Mouse (Mus musculus) hindbrain, embryonic 12.5 days (tissue): ENCODE results near the gene Med6. TPM values are rescaled to one million over a fixed set of nuclear protein-coding genes. Genes with fewer than 3 reads are reported as not detected.
A peak's percentile ranks its signal among the peaks of the same experiment; 100 is the strongest.

Experiments
- ATAC-seq: fragments of 200-750 bp; cut with Nextera tagmentation; 2 replicates; pipeline ENCODE4 v1.8.0; 2017; ENCODE audit warnings: moderate TSS enrichment; ENCODE audit not compliant: low FRiP score
- H3K27ac ChIP-seq: fragments of 300-500 bp; sonication (generic); 2 replicates; pipeline ENCODE4 v1.5.1; 2016; ENCODE audit warnings: mild to moderate bottlenecking
- H3K27me3 ChIP-seq: fragments of 300-500 bp; sonication (generic); 2 replicates; pipeline ENCODE4 v1.6.1; 2016; ENCODE audit warnings: mild to moderate bottlenecking
- H3K36me3 ChIP-seq: fragments of 300-500 bp; sonication (generic); 2 replicates; pipeline ENCODE4 v1.6.1; 2016; ENCODE audit warnings: mild to moderate bottlenecking
- H3K4me1 ChIP-seq: fragments of 300-500 bp; sonication (generic); 2 replicates; pipeline ENCODE4 v1.6.1; 2016
- H3K4me2 ChIP-seq: fragments of 300-500 bp; sonication (generic); replicated peaks from 2 replicates; pipeline ENCODE4 v1.6.1; 2016; ENCODE audit warnings: mild to moderate bottlenecking
- H3K4me3 ChIP-seq: fragments of 300-500 bp; sonication (generic); 2 replicates; pipeline ENCODE4 v1.5.1; 2016; ENCODE audit warnings: mild to moderate bottlenecking
- H3K9ac ChIP-seq: fragments of 300-500 bp; sonication (generic); 2 replicates; pipeline ENCODE4 v1.6.1; 2016; ENCODE audit warnings: mild to moderate bottlenecking, moderate library complexity
- H3K9me3 ChIP-seq: fragments of 300-500 bp; sonication (generic); replicated peaks from 2 replicates; pipeline ENCODE4 v1.6.1; 2016; ENCODE audit warnings: mild to moderate bottlenecking
- WGBS: fragments of 180-500 bp; shearing (Covaris S2); methylation state at CpG from one replicate; pipeline ENCODE4 v1.1.7; 2016; 5-methylcytosine and 5-hydroxymethylcytosine counted together
- polyA plus RNA-seq: library from polyadenylated mRNA; unstranded; fragments of >200 nt; fragmentation: Nextera tagmentation; extraction: Ambion mirVana; gene quantifications from 2 replicates; pipeline ENCODE4 v1.2.1, GENCODE M21; 2016

Gene Med6
- 62.1 and 65.5 TPM in 2 replicates for polyA plus RNA-seq

GRCm38 (mm10) chr12:81594902-81595671, at the start of gene Med6:
Gene Med6 (minus strand): TSS chr12:81595008.
- 3% methylated on average over 36 of the region's 36 CpGs for WGBS
- peak within 1 kb of the TSS; percentile 67 for H3K9ac ChIP-seq

GRCm38 (mm10) chr12:81642361-81643082, 47.7 kb upstream of the Med6 start:
- no peak overlapping the region for H3K27ac ChIP-seq
- no peak overlapping the region for H3K9ac ChIP-seq
- H3K27me3 ChIP-seq, result no peaks in the 10 kb centered on the region; the same call in 1 of the 2 replicates
- H3K4me3 ChIP-seq, result no peak overlapping the region
- H3K4me2 ChIP-seq, result no peak overlapping the region
- WGBS, result 25% methylated on average over 11 of the region's 11 CpGs
- peaks cover 8% of the 10 kb centered on the region for H3K4me1 ChIP-seq
- H3K9me3 ChIP-seq, result no peaks in the 10 kb centered on the region
- ATAC-seq, result peak; percentile 43; the same call in 1 of the 2 replicates
- no peaks in the 10 kb centered on the region for H3K36me3 ChIP-seq

More at GRCm38 (mm10) chr12:81594902-81595671, at the start of gene Med6:
- H3K27me3 ChIP-seq, result 0 out of 2 replicates have a peak, but pooled peaks cover 1% of the 10 kb centered on the region
- peak; percentile 98 for ATAC-seq
- H3K9me3 ChIP-seq, result no peaks in the 10 kb centered on the region
- H3K4me1 ChIP-seq, result peaks cover 8% of the 10 kb centered on the region
- H3K36me3 ChIP-seq, result peaks cover 10% of the 10 kb centered on the region
- peak within 1 kb of the TSS; percentile 82 for H3K4me2 ChIP-seq
- H3K27ac ChIP-seq, result peak within 1 kb of the TSS; percentile 36; the same call in 1 of the 2 replicates
- H3K4me3 ChIP-seq, result peak within 1 kb of the TSS; percentile 70

- no peak for ATAC-seq
- Histone ChIP-seq H3K36me3 (no peaks in the 10 kb centered on the region), H3K27me3 (no peaks in the 10 kb centered on the region; the same call in 1 of the 2 replicates), H3K4me3 (no peak overlapping the region), H3K9ac (no peak overlapping the region), H3K4me1 (peaks cover 8% of the 10 kb centered on the region), H3K4me2 (no peak overlapping the region), H3K27ac (no peak overlapping the region), H3K9me3 (no peaks in the 10 kb centered on the region)
- WGBS, result 63% methylated on average over 5 of the region's 5 CpGs
These were observed 45.8 kb upstream of the Med6 start for GRCm38 (mm10) chr12:81640656-81641055.

- H3K27me3 ChIP-seq, result peaks cover 34% of the 10 kb centered on the region
- 69% methylated on average over 2 of the region's 2 CpGs for WGBS
- peak overlapping the region; percentile 68; the same call in 1 of the 2 replicates for H3K4me2 ChIP-seq
- H3K4me3 ChIP-seq, result no peak overlapping the region
- H3K9ac ChIP-seq, result no peak overlapping the region
- no peaks in the 10 kb centered on the region for H3K9me3 ChIP-seq
- no peaks in the 10 kb centered on the region for H3K36me3 ChIP-seq
- H3K27ac ChIP-seq, result no peak overlapping the region
- ATAC-seq, result no peak
- H3K4me1 ChIP-seq, result peaks cover 16% of the 10 kb centered on the region
These were observed 38.4 kb upstream of the Med6 start for GRCm38 (mm10) chr12:81633246-81633645.

GRCm38 (mm10) chr12:81631661-81632401, 37.0 kb upstream of the Med6 start:
- Histone ChIP-seq H3K9me3 (no peaks in the 10 kb centered on the region), H3K9ac (peak overlapping the region; percentile 78), H3K4me1 (peaks cover 16% of the 10 kb centered on the region), H3K4me2 (peak overlapping the region; percentile 68), H3K36me3 (no peaks in the 10 kb centered on the region), H3K27me3 (peaks cover 37% of the 10 kb centered on the region), H3K4me3 (peak overlapping the region; percentile 66), H3K27ac (peak overlapping the region; percentile 89)
- ATAC-seq, result peak; percentile 44
- WGBS, result 1% methylated on average over 27 of the region's 31 CpGs

GRCm38 (mm10) chr12:81630915-81631660, 36.3 kb upstream of the Med6 start, which contains the start of gene Ttc9:
Gene Ttc9 (plus strand): TSS chr12:81631249.
- peak within 1 kb of the TSS; percentile 66 for H3K4me3 ChIP-seq
- under 1% methylated on average over 80 of the region's 82 CpGs for WGBS
- H3K36me3 ChIP-seq, result no peaks in the 10 kb centered on the region
- H3K9me3 ChIP-seq, result no peaks in the 10 kb centered on the region
- H3K27ac ChIP-seq, result peak within 1 kb of the TSS; percentile 89
- H3K4me1 ChIP-seq, result peaks cover 16% of the 10 kb centered on the region
- peak; percentile 87 for ATAC-seq
- peak within 1 kb of the TSS; percentile 78 for H3K9ac ChIP-seq
- H3K27me3 ChIP-seq, result peaks cover 37% of the 10 kb centered on the region
- peak within 1 kb of the TSS; percentile 68 for H3K4me2 ChIP-seq

- peak; percentile 81 for ATAC-seq
- under 1% methylated on average over 16 of the region's 16 CpGs for WGBS
- peak overlapping the region; percentile 89 for H3K27ac ChIP-seq
These were observed 35.7 kb upstream of the Med6 start for GRCm38 (mm10) chr12:81630520-81630914.

GRCm38 (mm10) chr12:81628091-81628490, 33.3 kb upstream of the Med6 start:
- Histone ChIP-seq H3K9ac (no peak overlapping the region), H3K27me3 (peaks cover 35% of the 10 kb centered on the region), H3K4me2 (no peak overlapping the region), H3K4me1 (peaks cover 13% of the 10 kb centered on the region), H3K27ac (no peak overlapping the region), H3K36me3 (no peaks in the 10 kb centered on the region), H3K4me3 (no peak overlapping the region), H3K9me3 (no peaks in the 10 kb centered on the region)
- ATAC-seq, result no peak
- WGBS, result 85% methylated on average over 4 of the region's 4 CpGs

More at GRCm38 (mm10) chr12:81630520-81630914, 35.7 kb upstream of the Med6 start:
- H3K36me3 ChIP-seq, result no peaks in the 10 kb centered on the region
- peak overlapping the region; percentile 78 for H3K9ac ChIP-seq
- H3K4me3 ChIP-seq, result peak overlapping the region; percentile 66
- H3K4me2 ChIP-seq, result peak overlapping the region; percentile 68
- peaks cover 16% of the 10 kb centered on the region for H3K4me1 ChIP-seq
- no peaks in the 10 kb centered on the region for H3K9me3 ChIP-seq
- H3K27me3 ChIP-seq, result peaks cover 37% of the 10 kb centered on the region

- Histone ChIP-seq H3K4me1 (peaks cover 6% of the 10 kb centered on the region; the same call in 1 of the 2 replicates), H3K9ac (no peak overlapping the region), H3K36me3 (no peaks in the 10 kb centered on the region), H3K27me3 (peaks cover 28% of the 10 kb centered on the region), H3K4me2 (no peak overlapping the region), H3K4me3 (no peak overlapping the region), H3K9me3 (no peaks in the 10 kb centered on the region), H3K27ac (no peak overlapping the region)
- WGBS, result 86% methylated on average over 6 of the region's 6 CpGs
- no peak for ATAC-seq
These were observed 32.6 kb upstream of the Med6 start for GRCm38 (mm10) chr12:81627426-81627825.

- no peak overlapping the region for H3K9ac ChIP-seq
- no peak overlapping the region for H3K4me2 ChIP-seq
- no peak overlapping the region for H3K27ac ChIP-seq
- H3K4me1 ChIP-seq, result no peaks in the 10 kb centered on the region
- peaks cover 22% of the 10 kb centered on the region for H3K27me3 ChIP-seq
- H3K36me3 ChIP-seq, result no peaks in the 10 kb centered on the region
- WGBS, result 75% methylated on average over 12 of the region's 12 CpGs
- ATAC-seq, result no peak
- H3K4me3 ChIP-seq, result no peak overlapping the region
- no peaks in the 10 kb centered on the region for H3K9me3 ChIP-seq
These were observed 31.5 kb upstream of the Med6 start for GRCm38 (mm10) chr12:81626226-81626861.

- WGBS, result 67% methylated on average over 4 of the region's 4 CpGs
- no peak overlapping the region for H3K9ac ChIP-seq
- peaks cover 5% of the 10 kb centered on the region for H3K27me3 ChIP-seq
- H3K4me3 ChIP-seq, result no peak overlapping the region
- no peak overlapping the region for H3K27ac ChIP-seq
- H3K9me3 ChIP-seq, result no peaks in the 10 kb centered on the region
- no peaks in the 10 kb centered on the region for H3K36me3 ChIP-seq
- H3K4me2 ChIP-seq, result no peak overlapping the region
- H3K4me1 ChIP-seq, result no peaks in the 10 kb centered on the region
- ATAC-seq, result no peak
These were observed 28.6 kb upstream of the Med6 start for GRCm38 (mm10) chr12:81623377-81623776.
